Mouse (Mus musculus) frontal cortex, postnatal 10 days (tissue): ENCODE results near the gene Fgd2.
"Not testable (repeated sequence)": the region's sequence is repeated elsewhere in the genome, so short reads cannot be mapped to it uniquely, and the experiment has no call there.

Experiments
- DNase-seq, 2 experiments: peaks; one replicate each; pipeline ENCODE4 v3.0.0; 2022; ENCODE audit warnings: low spot score in 2 of 2, mixed read lengths in 1 of 2

The Fgd2 gene

DNA sequence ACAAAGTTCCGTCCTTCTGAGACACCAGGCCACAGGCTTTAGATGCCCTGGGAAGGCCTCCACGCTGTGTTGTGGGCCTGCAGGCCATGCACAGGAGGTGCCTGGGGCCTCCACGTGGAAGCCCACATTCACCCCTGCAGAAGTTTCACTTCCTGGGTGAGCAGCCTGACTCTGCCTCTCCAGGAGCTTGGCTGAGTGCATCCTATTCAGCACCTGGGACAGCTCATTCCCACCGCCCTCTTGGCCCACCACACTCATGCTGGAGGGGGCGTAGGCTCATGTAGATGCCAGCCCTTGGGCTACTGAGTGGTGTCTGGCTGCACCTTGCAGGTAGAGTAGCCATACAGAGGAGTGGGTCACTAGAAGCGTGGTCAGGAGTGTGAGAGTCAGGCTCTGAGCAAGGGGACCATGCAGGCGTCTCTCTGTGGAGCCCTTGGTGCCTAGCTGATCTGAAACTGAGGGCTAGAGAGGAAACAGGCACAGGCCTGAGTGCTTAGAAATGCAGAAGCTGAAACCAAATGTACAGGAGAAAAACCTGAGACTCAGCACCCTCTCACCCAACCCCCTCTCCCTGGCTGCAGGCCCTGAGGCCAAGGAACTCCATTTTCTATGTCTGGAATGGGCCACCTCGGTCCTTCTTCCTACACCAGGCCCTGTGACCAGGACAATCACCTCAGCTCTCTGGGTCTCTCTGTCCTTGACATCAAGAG, 1.4 kb downstream of the Fgd2 start:
- DNase-seq = no peak

DNA sequence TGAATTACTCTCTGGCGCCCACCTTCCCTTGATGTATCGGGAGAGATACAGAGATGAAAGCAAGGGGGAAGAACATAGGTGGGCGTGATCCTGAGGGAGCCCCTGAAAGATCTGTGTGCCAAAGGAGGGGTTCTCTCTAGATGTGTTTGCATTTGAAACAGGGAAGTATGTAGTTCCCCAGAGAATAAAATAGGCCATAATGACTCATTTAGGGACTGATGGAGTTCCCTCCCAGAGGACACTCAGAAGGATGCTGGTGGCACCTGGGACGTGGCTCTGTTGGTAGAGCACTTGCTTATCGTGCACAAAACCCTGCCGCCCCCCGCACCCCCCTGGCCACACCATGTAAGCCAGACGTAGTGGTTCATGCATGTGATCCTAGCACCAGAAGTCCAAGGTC, 2.4 kb downstream of the Fgd2 start:
- no peak for DNase-seq

DNA sequence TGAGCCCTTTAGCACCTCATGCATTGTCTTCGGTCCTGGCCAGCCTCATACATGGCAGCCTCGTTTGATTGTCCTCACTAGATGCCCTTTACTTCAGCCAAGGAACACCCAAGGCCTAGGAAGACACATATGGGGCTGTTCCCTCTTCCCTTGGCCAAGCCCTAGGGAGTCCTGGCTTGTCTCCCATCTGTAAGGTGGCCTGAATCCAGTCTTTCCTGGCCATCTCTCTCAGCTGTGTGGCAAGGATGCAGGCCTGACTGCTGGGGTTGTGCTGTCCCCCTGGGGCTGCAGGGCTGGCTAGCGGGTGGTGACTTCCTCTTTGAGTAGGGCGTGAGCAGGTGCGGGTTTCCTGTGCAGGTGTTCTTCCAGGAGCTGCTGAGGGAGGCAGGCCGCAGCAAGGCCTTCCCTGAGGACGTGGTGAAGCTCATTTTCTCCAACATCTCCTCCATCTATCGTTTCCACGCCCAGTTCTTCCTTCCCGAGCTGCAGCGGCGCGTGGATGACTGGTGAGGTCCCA, 4.4 kb downstream of the Fgd2 start:
- no peak for DNase-seq

DNA sequence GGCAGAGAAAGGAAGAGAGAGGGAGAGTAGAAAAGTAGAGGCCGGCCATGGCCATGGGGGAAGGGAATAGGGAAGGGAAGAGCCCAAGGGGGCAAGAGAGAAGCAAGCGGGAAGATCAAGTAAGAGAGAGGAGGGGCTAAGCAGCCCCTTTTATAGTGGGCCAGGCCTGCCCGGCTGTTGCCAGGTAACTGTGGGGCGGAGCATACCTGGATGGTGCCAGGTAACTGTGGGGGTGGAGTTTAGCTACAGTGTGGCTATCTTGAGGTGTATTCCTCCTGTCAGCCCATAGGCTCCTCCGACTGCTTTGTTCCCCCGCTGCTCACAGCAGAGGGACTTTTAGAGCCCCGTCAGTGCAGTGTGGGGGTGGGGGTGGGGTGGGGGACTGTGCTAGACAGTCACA, 8.0 kb downstream of the Fgd2 start:
- no peak for DNase-seq

DNA sequence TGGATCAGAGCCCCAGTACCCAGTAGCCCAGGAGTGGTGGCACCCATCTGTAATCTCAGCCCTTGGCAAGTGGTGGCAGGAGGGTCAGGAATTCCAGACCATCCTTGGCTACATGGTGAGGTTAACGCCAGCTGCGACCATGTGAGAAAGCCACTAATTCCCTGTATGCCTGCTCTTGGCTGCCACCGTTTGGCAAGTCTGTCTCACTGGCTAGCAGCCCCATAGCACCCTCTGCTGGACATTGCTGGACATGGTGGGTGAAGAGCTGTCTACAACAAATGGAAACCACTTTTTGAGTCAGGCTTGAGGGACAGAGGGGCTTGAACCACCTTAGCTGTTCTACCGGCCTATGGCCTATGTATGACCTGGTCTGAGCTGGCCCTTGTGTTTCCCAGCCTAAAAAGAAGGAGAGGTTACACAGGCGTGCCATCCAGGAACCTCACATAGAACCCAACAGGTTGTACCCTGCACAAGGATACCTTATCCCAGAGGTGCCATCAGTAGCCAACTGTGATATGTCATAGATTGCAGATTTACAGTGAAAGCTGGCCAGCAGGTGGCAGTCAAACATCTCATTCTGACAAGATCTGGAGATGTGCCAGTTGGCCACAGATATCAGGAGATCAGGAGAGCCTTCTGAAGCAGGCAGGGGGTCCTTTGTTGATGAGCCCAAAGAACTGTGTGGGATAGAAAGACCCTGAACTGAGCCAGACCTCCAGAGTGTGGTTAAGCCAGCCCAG, 10.4 kb downstream of the Fgd2 start:
- peak; percentile 79 to 88 for DNase-seq

DNA sequence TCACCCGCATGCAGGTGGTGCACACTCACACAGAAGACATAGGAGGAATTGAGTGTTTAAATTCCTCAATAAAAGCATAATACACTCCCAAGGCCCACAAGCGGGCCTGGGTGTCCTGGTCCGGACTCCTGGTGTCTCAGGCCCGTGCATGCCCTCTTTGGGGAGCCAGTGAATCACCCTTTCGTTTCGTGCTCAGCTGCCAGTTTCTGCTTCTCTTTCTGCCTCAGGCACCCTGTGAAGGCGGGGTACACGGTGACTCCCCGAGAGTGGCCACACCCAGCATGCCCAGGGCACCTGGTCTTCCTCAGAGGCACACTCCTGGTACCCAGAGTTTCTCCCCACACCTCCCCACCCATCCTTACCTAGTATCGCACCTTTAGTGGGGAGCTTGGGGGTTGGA, 15.2 kb downstream of the Fgd2 start:
- DNase-seq = no peak

DNA sequence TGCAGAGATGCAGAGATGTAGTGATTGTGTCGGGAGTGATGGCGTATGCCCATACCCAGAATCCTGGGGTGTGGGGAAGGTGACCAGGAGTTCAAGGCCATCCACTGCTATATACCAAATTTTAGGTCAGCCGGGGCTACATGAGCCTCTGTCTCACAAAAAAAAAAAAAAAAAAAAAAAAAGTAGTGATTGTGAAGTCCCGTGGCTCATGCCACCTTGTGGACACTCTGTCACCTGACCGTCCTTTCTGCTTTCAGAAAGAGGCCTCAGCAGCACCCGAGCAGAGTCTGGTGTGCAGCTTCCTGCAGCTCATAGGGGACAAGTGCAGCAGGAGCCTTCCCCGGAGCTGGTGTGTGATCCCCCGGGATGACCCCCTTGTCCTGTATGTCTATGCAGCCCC, 17.3 kb downstream of the Fgd2 start:
- no peak for DNase-seq

DNA sequence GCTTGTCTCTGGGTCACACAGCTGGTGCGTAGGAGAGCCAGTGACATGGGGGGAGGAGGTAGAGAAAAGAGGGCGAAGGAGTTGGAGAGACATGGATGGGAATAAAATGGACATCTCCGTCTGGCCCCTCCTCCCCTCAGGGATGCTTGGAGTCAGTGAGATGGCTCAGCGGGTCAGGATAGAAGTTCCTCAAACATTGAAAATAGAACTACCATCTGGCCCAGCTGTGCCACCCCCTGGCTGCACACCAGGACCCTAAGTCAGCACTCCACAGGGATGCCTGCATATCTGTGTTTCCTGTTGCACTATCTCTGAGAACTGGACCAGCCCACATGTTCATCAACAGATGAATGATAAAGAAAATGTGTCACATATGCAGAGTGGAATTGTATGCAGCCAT, 19.5 kb downstream of the Fgd2 start:
- DNase-seq = no peak

DNA sequence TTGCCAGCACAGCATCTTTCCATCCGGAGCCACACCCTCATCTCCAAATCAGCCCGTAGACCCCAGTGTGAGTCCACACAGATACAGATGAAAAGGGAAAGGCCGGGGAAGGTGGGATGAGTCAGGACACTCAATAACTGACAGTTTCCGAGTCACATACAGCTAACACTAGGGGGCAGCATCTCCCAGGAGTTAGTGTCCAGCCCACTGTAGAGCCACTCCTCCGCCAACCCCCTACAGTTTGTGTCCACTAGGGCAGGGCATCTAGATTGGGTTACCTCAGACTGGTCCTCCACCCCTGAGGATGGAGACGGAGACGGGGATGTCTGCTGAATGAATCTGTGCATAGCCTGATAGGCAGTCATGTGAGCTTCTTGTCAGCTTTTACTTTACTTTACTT, 20.8 kb downstream of the Fgd2 start:
- DNase-seq = peak in 1 of 2 experiments; percentile 37

DNA sequence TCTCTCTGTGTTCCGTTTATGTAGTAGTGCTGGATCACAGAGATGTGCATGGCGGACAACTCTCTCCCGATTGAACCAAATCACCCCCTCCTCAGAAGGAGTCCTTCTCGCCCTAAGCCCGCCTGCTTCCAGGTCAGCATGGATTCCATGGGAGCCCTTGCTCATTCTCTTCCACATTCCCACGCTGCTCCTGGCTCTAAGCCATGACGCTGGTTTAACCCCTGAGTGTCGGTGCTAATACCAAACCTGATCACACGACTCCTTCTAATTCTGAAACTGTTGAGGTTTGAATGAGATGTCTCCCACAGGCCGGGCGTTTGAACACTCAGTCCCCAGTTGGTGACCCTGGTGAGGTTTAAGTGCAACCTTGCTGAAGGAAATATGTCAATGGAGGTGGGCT, 21.7 kb downstream of the Fgd2 start:
- DNase-seq = no peak

DNA sequence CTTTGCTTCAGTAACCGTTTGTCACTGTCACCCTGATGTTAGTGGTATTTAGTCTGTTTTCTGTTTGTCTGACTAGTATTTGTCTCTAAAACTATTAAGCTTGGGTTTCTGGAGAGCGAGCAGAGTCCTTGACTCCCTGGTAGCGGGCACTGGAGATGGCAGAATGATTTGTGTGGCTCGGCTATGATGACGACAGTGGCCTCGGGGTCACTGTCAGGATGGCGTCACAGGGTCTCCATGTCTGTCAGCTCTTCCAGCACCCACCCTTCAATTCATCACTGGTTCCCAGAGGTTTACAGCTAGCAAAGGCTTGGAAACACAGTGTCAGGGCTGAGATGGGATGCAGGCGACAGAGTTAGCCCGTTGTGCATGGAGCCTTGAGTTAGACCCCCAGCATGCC, 23.2 kb downstream of the Fgd2 start:
- DNase-seq = no peak

DNA sequence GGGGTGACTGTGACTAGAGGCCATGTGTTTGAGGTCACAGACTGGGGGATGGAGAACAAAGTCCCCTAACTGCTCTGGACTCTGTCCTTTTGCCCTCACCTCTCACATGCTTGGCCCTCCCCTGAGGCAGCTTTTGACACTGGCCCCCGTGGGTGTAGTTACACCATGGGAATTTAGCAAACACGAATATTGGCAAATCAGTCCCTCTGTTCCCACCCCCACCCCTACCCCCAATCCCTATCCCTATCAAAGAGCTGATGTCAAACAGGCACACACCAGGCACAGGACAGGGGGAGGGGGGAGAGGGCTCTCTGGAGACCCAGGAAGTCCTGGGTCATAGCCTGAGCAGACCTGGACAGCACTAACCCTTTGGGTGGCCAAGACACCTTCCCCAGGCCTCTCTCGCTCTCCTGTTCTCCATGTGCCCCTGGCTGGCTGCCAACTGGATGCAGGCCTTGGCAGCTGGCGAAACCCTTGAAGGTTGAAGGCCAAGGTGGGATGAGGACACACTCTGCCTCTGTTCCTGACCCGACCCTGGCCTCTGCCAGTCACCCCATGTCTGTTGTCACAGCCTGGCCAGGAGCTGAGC, 24.2 kb downstream of the Fgd2 start:
- no peak for DNase-seq

DNA sequence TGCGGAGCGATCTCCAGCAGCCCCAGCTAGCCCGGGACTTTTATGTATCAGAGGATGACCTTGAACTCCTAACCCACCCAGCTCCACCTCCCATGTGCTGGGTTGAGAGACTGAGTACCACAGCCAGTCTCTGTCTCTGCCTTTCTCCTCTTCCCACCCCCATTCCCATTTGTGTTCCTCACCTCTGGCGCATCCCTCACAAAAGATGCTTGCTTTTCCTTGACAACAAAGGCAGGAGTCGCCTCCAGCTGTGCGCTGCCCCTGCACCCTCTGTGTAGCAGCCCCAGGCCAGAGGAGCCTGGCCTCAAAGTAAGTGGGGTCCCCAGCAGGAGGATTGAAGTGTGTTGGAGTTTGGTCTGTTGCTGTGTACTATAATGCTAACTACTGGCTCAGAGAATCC, 25.0 kb downstream of the Fgd2 start:
- DNase-seq = no peak

DNA sequence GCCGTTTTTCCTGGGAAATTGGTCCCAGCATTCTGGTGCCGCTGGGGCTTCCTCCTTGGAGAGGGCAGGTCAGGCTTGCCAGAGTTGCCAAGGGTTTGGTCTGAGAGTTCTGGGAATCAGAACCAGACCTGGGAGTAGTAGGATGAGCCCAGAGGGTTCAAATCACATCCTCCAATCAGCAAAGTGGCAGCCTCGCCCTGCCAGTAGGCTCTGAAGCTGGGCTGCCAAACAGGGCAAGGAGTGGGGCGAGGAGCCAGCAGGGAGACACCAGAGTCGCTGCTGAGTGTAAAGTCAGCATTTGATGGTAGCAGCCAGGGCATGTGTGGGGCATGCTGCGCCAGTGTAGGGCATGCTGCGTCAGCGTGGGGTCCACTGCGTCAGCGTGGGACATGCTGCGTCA, 28.3 kb downstream of the Fgd2 start:
- DNase-seq = no peak

DNA sequence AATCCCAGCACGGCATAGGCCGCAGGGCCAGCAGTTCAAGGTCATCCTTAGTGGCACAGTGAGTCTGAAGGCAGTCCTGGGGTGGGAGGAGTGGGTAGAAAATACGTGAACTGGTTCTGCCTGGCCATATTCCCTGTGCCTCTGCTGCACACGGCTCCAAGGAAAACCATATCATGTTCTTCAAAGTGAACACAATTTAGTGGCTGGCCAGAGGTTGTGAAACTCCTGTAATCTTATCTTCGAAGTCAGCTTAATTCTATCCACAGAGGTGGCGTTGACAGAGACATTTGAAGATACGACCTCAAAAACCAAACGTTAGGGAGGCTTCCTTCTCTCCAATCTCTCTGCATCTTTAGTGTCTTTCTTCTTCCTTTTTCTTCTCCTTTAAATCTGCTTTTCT, 30.6 kb downstream of the Fgd2 start:
- no peak for DNase-seq

DNA sequence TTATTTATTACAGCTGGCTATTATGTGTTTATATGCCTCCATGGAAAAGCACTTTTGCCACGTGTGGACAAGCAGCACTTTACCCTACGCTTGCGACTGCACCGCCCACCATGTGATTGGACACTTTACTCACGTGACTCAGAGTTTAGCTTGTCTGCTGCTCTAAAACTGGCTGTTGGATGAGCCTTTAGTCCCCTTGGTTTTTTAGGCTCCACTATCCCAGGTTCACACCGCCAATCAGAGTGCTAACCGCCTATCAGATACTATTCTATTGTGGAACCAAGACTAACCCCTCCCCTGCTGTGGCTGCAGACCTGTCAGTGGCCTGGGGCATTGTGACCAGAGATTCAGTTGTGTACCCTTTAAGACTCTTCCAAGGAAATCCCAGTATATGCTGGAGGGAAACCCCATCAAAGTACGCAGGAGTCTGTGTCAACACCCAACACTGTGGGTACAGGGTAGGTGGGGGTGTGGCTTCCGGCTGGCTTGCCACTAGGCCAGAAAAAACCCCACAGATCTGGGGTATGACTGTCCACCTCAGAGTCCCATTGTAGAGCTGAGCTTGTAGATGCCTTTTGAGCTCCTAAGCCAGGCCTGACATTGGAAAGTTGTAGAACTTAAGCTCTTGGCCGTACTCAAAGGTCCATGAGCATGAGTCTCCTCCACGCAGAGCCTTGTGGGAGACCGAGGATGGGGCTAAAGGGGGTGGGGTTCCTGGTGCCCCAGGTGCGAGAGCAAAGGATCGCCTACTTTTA, 32.8 kb downstream of the Fgd2 start:
- DNase-seq = no peak

DNA sequence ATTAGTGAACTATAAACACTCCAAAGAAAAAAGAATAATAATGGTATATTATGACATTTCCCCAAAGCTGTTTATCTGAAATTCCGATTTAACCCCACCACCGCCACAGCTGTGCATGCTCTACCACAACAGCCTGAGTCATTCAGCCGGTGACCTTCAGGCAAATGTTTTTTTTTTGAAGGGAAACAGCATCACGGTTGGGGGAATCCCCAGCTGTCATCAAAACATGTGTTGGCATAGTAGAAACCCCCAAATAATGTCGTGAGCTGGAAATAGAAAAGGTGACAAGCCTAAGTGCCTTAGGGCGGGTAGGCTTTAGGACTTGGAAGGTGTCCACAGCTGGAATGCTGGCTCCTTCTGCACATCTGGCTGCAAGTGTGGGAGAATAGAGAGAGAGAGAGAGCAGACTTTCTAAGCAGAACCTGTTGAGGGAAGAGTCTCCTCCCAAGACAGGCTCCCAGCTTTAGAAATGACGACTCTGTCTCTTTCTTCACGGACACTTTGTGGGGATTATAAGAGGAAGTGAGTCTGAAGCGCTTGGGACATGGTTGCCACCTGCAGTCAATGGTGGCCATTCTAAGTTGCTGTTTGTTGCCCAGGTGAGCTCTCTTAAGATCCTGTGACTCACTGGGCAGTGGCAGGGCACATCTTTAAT, 33.5 kb downstream of the Fgd2 start:
- DNase-seq = no peak

DNA sequence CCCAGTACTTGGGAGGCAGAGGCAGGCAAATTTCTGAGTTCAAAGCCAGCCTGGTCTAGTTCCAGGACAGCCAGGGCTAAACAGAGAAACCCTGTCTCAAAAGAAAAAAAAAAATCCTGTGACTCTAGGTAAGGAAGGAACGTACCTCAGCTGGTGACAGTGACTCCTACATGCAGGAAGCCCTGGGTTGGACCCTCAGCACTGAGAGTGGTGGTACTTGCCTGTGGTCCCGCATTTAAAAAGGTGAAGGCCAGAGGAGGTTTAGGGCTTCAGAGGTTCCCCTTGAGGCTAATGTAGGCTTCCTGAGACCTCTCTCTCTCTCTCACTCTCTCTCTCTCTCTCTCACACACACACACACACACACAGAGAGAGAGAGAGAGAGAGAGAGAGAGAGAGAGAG, 34.0 kb downstream of the Fgd2 start:
- not testable (repeated sequence) for DNase-seq

DNA sequence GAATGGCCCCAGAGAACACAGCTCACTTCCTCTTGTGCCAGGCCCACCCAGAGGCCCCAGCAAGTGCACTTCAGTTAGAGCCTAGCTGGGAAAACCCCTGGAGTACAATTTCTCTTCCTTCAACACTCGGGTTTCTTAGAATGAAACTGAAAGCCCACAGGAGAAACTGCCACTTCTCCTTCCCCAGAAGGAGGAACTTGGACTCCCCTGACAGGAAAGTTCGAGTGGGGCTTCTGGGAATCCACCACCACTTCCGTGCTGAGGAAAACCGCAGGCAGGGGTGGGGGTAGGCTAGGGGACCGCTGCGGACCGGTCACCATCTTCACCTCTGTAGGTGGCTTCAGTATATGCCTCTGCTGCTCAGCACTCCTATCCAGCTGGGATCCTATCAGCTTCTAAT, 34.7 kb downstream of the Fgd2 start:
- no peak for DNase-seq

DNA sequence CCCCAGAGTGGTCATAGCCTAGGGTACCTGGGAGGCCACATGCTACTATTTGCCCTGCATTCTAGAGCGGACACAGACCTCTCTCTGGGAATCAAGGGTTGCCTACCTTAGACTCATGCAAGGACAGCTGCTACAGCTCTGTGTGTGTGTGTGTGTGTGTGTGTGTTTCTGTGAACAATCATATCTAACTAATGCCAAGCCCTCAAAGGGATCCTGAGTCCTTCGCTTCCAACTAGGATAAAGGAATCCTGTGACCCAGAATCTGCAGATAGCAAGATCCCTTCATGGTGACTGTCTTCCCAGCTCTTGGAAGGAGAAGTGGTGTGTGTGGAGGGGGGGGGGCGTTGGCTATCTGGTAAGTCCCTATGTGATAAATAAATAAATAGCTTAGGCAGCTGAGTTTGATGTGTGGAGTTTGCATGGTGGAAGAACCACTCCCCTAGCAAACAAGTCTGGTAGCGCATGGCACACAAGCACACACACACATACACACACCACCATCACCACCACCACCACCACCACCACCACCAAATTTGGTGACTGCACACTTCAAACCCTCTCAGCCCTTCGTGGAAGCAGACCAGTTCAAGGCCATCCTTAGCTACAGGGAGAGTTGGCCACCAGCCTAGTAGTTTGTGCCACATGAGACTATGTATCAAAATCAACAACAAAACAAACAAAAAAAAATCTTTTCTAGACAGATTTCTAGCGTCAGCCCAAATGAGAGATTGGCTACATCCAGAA, 35.5 kb downstream of the Fgd2 start:
- no peak for DNase-seq

DNA sequence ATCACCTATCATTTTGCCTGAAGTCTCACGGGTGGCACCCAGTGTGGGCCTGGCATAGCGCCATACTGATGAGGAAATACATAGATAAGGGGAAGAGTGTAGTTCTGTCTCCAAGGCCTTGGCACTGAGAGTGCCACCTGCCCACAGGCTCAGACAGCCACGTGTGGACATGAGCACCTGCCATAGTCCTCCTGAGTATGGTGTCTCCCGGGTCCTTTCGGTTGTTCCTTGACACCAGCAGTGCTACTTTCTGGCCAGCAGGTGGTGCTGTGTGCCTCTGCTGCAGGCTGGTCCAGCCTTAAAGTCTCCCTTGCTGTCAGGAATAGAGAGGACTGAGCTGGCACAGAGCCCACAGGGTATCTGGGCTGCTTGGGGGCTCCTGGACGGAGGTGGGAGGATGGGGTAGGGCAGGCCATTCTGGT, 36.1 kb downstream of the Fgd2 start:
- peak; percentile 55 to 76 for DNase-seq
